Mouse (Mus musculus) testis, adult 2 months (tissue): ENCODE measurements around the gene Pyroxd1.

Source experiments
- CTCF ChIP-seq: fragments of 200-500 bp; IDR thresholded peaks from 2 replicates; pipeline ENCODE4 v1.5.1; 2012; ENCODE audit warnings: low read depth, mild to moderate bottlenecking, inconsistent platforms, low read length, moderate library complexity; ENCODE audit not compliant: control insufficient read depth, insufficient read depth, insufficient replicate concordance
- POLR2A ChIP-seq: fragments of 200-500 bp; IDR thresholded peaks from 2 replicates; pipeline ENCODE4 v1.6.1; 2012; ENCODE audit warnings: low read depth, mild to moderate bottlenecking, inconsistent platforms, low read length, moderate library complexity; ENCODE audit not compliant: control insufficient read depth

DNA sequence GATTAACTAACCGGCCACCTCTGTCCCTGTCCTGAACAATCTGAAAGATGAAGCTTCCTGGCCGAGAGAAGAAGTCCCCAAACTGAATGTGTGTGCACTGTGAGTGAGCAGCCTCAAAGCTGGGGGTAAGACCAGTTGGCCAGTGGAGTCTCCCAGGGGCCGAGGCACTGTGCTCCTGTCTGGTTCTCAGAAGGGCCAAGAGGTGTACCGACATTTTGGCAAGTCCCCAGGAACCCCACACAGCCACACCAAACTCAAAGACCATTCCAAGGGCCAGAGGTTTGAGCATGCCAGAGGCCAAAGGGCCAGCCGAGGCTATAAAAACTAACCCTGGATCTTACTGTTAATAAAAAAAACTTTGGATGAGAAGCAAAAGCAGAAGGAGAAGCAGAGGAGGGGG is 31.2 kb upstream of the Pyroxd1 start:
- TF ChIP-seq CTCF (no peak), POLR2A (no peak)
